Mouse (Mus musculus) neural tube, embryonic 13.5 days (tissue): ENCODE results near the gene Plekha5. TPM values are rescaled to one million over a fixed set of nuclear protein-coding genes. Genes with fewer than 3 reads are reported as not detected.

Experiments used
- ATAC-seq: fragments of 200-750 bp; cut with Nextera tagmentation; 2 replicates; pipeline ENCODE4 v1.8.0; 2017; ENCODE audit warnings: low read depth, mild to moderate bottlenecking, moderate TSS enrichment, moderate library complexity
- H3K27ac ChIP-seq: fragments of 300-500 bp; sonication (generic); replicated peaks from 2 replicates; pipeline ENCODE4 v1.5.1; 2015; ENCODE audit warnings: moderate library complexity, mild to moderate bottlenecking, inconsistent platforms
- H3K27me3 ChIP-seq: fragments of 300-500 bp; sonication (generic); 2 replicates; pipeline ENCODE4 v1.6.1; 2015; ENCODE audit warnings: mild to moderate bottlenecking, inconsistent platforms
- H3K36me3 ChIP-seq: fragments of 300-500 bp; sonication (generic); 2 replicates; pipeline ENCODE4 v1.6.1; 2015; ENCODE audit warnings: mild to moderate bottlenecking, inconsistent platforms
- H3K4me1 ChIP-seq: fragments of 300-500 bp; sonication (generic); replicated peaks from 2 replicates; pipeline ENCODE4 v1.6.1; 2015; ENCODE audit warnings: inconsistent platforms
- H3K4me2 ChIP-seq: fragments of 300-500 bp; sonication (generic); 2 replicates; pipeline ENCODE4 v1.6.1; 2015; ENCODE audit warnings: inconsistent platforms, mild to moderate bottlenecking, moderate library complexity
- H3K4me3 ChIP-seq: fragments of 300-500 bp; sonication (generic); 2 replicates; pipeline ENCODE4 v1.5.1; 2015; ENCODE audit warnings: mild to moderate bottlenecking, inconsistent platforms
- H3K9ac ChIP-seq: fragments of 300-500 bp; sonication (generic); 2 replicates; pipeline ENCODE4 v1.6.1; 2015; ENCODE audit warnings: moderate library complexity, mild to moderate bottlenecking, inconsistent platforms
- H3K9me3 ChIP-seq: fragments of 300-500 bp; sonication (generic); 2 replicates; pipeline ENCODE4 v1.6.1; 2016; ENCODE audit warnings: inconsistent platforms
- WGBS: fragments of 180-500 bp; shearing (Covaris S2); methylation state at CpG from one replicate; pipeline ENCODE4 v1.1.7; 2015; 5-methylcytosine and 5-hydroxymethylcytosine counted together
- polyA plus RNA-seq: library from polyadenylated mRNA; unstranded; fragments of >200 nt; fragmentation: Nextera tagmentation; extraction: Ambion mirVana; gene quantifications from 2 replicates; pipeline ENCODE4 v1.2.1, GENCODE M21; 2015

Plekha5 gene
- polyA plus RNA-seq, 1 experiment from 2014 or later: 49.5 TPM

GRCm38 (mm10) chr6:140460398-140460797 is 36.5 kb downstream of the Plekha5 start:
- peaks cover 33% of the 10 kb centered on the region for H3K4me1 ChIP-seq
- H3K4me2 ChIP-seq: no peak overlapping the region
- H3K9me3 ChIP-seq: no peaks in the 10 kb centered on the region
- H3K4me3 ChIP-seq: no peak overlapping the region
- H3K27ac ChIP-seq: no peak overlapping the region; the same call in 1 of the 2 replicates
- no peak overlapping the region for H3K9ac ChIP-seq
- no peaks in the 10 kb centered on the region for H3K36me3 ChIP-seq
- H3K27me3 ChIP-seq: no peaks in the 10 kb centered on the region
- whole genome bisulfite sequencing: 68% methylated on average over 7 of the region's 7 CpGs
- no peak for ATAC-seq

- Histone ChIP-seq H3K27ac (no peak overlapping the region), H3K9me3 (no peaks in the 10 kb centered on the region), H3K36me3 (no peaks in the 10 kb centered on the region), H3K27me3 (no peaks in the 10 kb centered on the region), H3K4me2 (no peak overlapping the region), H3K4me1 (peaks cover 26% of the 10 kb centered on the region), H3K9ac (no peak overlapping the region), H3K4me3 (no peak overlapping the region)
- 94% methylated on average over 6 of the region's 6 CpGs for WGBS
- no peak for ATAC-seq
These were observed 41.0 kb downstream of the Plekha5 start for GRCm38 (mm10) chr6:140464818-140465217.

- ATAC-seq: peak; percentile 51
- Histone ChIP-seq H3K4me1 (peaks cover 16% of the 10 kb centered on the region), H3K27me3 (no peaks in the 10 kb centered on the region), H3K4me3 (no peak overlapping the region), H3K36me3 (no peaks in the 10 kb centered on the region), H3K9ac (no peak overlapping the region), H3K27ac (no peak overlapping the region), H3K4me2 (no peak overlapping the region), H3K9me3 (no peaks in the 10 kb centered on the region)
- 67% methylated on average over 9 of the region's 9 CpGs for WGBS
These were observed 42.2 kb downstream of the Plekha5 start for GRCm38 (mm10) chr6:140465946-140466646.

GRCm38 (mm10) chr6:140466841-140467240 is 43.0 kb downstream of the Plekha5 start:
- Histone ChIP-seq H3K9me3 (no peaks in the 10 kb centered on the region), H3K27ac (no peak overlapping the region), H3K4me1 (peaks cover 15% of the 10 kb centered on the region), H3K27me3 (no peaks in the 10 kb centered on the region), H3K9ac (no peak overlapping the region), H3K36me3 (no peaks in the 10 kb centered on the region), H3K4me3 (no peak overlapping the region), H3K4me2 (no peak overlapping the region)
- ATAC-seq: no peak
- WGBS: 78% methylated on average over 6 of the region's 6 CpGs

GRCm38 (mm10) chr6:140467851-140468250 is 44.0 kb downstream of the Plekha5 start:
- Histone ChIP-seq H3K9me3 (no peaks in the 10 kb centered on the region), H3K27me3 (no peaks in the 10 kb centered on the region), H3K4me2 (no peak overlapping the region), H3K36me3 (no peaks in the 10 kb centered on the region), H3K4me3 (no peak overlapping the region), H3K27ac (no peak overlapping the region), H3K9ac (no peak overlapping the region), H3K4me1 (peaks cover 15% of the 10 kb centered on the region)
- 95% methylated on average over 12 of the region's 12 CpGs for WGBS
- ATAC-seq: no peak

GRCm38 (mm10) chr6:140469791-140470190 is 45.9 kb downstream of the Plekha5 start:
- H3K36me3 ChIP-seq: no peaks in the 10 kb centered on the region
- 85% methylated on average over 6 of the region's 6 CpGs for WGBS

GRCm38 (mm10) chr6:140471751-140472150 is 47.9 kb downstream of the Plekha5 start:
- Histone ChIP-seq H3K36me3 (no peaks in the 10 kb centered on the region), H3K9ac (no peak overlapping the region), H3K27ac (no peak overlapping the region), H3K27me3 (no peaks in the 10 kb centered on the region), H3K4me3 (no peak overlapping the region), H3K9me3 (no peaks in the 10 kb centered on the region), H3K4me1 (no peaks in the 10 kb centered on the region), H3K4me2 (no peak overlapping the region)
- WGBS: 91% methylated on average over 5 of the region's 5 CpGs
- no peak for ATAC-seq

More at GRCm38 (mm10) chr6:140469791-140470190, 45.9 kb downstream of the Plekha5 start:
- peaks cover 12% of the 10 kb centered on the region for H3K4me1 ChIP-seq
- H3K27me3 ChIP-seq: no peaks in the 10 kb centered on the region
- H3K4me2 ChIP-seq: no peak overlapping the region
- H3K9me3 ChIP-seq: no peaks in the 10 kb centered on the region
- no peak for ATAC-seq
- no peak overlapping the region for H3K9ac ChIP-seq
- H3K27ac ChIP-seq: no peak overlapping the region
- H3K4me3 ChIP-seq: no peak overlapping the region

- no peak overlapping the region for H3K9ac ChIP-seq
- peaks cover 6% of the 10 kb centered on the region for H3K4me1 ChIP-seq
- 59% methylated on average over 4 of the region's 4 CpGs for WGBS
- no peak overlapping the region for H3K27ac ChIP-seq
- H3K27me3 ChIP-seq: no peaks in the 10 kb centered on the region
- no peak overlapping the region for H3K4me2 ChIP-seq
- no peak overlapping the region for H3K4me3 ChIP-seq
- no peak for ATAC-seq
- H3K9me3 ChIP-seq: no peaks in the 10 kb centered on the region
- no peaks in the 10 kb centered on the region for H3K36me3 ChIP-seq
These were observed 48.5 kb downstream of the Plekha5 start for GRCm38 (mm10) chr6:140472345-140472744.

- Histone ChIP-seq H3K4me1 (peaks cover 29% of the 10 kb centered on the region), H3K4me2 (no peak overlapping the region), H3K9me3 (no peaks in the 10 kb centered on the region), H3K4me3 (no peak overlapping the region), H3K27ac (no peak overlapping the region), H3K36me3 (no peaks in the 10 kb centered on the region), H3K27me3 (no peaks in the 10 kb centered on the region), H3K9ac (no peak overlapping the region)
- no peak for ATAC-seq
- 86% methylated on average over 9 of the region's 9 CpGs for WGBS
These were observed 51.7 kb downstream of the Plekha5 start for GRCm38 (mm10) chr6:140475393-140476087.

- Histone ChIP-seq H3K9me3 (no peaks in the 10 kb centered on the region), H3K36me3 (no peaks in the 10 kb centered on the region), H3K27me3 (no peaks in the 10 kb centered on the region), H3K4me2 (no peak overlapping the region), H3K9ac (no peak overlapping the region), H3K4me1 (peaks cover 33% of the 10 kb centered on the region), H3K4me3 (no peak overlapping the region), H3K27ac (0 out of 2 replicates have a peak overlapping the region, but pooled peaks have one; percentile 40)
- WGBS: 52% methylated on average over 2 of the region's 2 CpGs
- no peak for ATAC-seq
These were observed 53.1 kb downstream of the Plekha5 start for GRCm38 (mm10) chr6:140476981-140477380.

GRCm38 (mm10) chr6:140478031-140478430 is 54.2 kb downstream of the Plekha5 start:
- Histone ChIP-seq H3K36me3 (no peaks in the 10 kb centered on the region), H3K27me3 (no peaks in the 10 kb centered on the region), H3K4me2 (no peak overlapping the region), H3K9me3 (no peaks in the 10 kb centered on the region), H3K4me1 (peaks cover 37% of the 10 kb centered on the region), H3K27ac (peak overlapping the region; percentile 11; the same call in 1 of the 2 replicates), H3K4me3 (no peak overlapping the region), H3K9ac (no peak overlapping the region)
- WGBS: 64% methylated on average over 7 of the region's 7 CpGs
- no peak for ATAC-seq

GRCm38 (mm10) chr6:140478943-140479342 is 55.1 kb downstream of the Plekha5 start:
- Histone ChIP-seq H3K9ac (no peak overlapping the region), H3K9me3 (no peaks in the 10 kb centered on the region), H3K36me3 (no peaks in the 10 kb centered on the region), H3K27ac (no peak overlapping the region), H3K4me1 (peaks cover 45% of the 10 kb centered on the region), H3K4me2 (no peak overlapping the region), H3K4me3 (no peak overlapping the region), H3K27me3 (no peaks in the 10 kb centered on the region)
- ATAC-seq: 0 out of 2 replicates have a peak, but pooled peaks have one; percentile 16
- WGBS: 65% methylated on average over 5 of the region's 5 CpGs
